Mouse (Mus musculus) spleen, adult 2 months (tissue): ENCODE results near the gene Nop9.

Experiments used
- CTCF ChIP-seq: fragments of 200-500 bp; IDR thresholded peaks from 2 replicates; pipeline ENCODE4 v1.5.1; 2011; ENCODE audit warnings: mild to moderate bottlenecking, inconsistent platforms; ENCODE audit not compliant: insufficient read depth, insufficient read length, insufficient replicate concordance; ENCODE audit errors: extremely low read depth
- POLR2A ChIP-seq: fragments of 200-500 bp; IDR thresholded peaks from 2 replicates; pipeline ENCODE4 v1.6.1; 2011; ENCODE audit warnings: low read depth, low read length, inconsistent platforms

DNA sequence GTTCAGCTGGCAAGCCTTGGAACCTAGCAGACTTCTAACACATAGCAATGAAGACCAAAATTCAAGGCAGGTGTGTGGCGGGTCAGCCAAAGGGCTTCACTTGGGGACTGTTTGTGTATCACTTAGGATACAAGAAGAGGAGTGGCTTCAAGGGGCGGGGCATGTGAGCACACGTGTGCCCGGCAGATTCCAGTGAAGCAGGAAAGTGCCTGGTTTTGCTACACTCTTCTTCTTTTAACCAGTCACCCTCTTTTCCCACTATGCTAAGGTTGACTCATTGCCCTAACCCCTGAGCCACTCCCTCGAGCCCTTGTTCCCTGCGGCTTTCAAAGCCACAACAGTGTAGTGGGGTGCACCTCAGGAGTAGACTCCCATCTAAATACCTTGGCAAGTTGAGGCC is 30.6 kb upstream of the Nop9 start:
- TF ChIP-seq POLR2A = no peak
- TF ChIP-seq CTCF = no peak
